Mouse (Mus musculus): Measurements from ENCODE around the gene Arhgap42. TPM values are rescaled to one million over a fixed set of nuclear protein-coding genes. Genes with fewer than 3 reads are reported as not detected.

Arhgap42 gene
- not detected for polyA plus RNA-seq (2017; shearing (Covaris generic))

DNA sequence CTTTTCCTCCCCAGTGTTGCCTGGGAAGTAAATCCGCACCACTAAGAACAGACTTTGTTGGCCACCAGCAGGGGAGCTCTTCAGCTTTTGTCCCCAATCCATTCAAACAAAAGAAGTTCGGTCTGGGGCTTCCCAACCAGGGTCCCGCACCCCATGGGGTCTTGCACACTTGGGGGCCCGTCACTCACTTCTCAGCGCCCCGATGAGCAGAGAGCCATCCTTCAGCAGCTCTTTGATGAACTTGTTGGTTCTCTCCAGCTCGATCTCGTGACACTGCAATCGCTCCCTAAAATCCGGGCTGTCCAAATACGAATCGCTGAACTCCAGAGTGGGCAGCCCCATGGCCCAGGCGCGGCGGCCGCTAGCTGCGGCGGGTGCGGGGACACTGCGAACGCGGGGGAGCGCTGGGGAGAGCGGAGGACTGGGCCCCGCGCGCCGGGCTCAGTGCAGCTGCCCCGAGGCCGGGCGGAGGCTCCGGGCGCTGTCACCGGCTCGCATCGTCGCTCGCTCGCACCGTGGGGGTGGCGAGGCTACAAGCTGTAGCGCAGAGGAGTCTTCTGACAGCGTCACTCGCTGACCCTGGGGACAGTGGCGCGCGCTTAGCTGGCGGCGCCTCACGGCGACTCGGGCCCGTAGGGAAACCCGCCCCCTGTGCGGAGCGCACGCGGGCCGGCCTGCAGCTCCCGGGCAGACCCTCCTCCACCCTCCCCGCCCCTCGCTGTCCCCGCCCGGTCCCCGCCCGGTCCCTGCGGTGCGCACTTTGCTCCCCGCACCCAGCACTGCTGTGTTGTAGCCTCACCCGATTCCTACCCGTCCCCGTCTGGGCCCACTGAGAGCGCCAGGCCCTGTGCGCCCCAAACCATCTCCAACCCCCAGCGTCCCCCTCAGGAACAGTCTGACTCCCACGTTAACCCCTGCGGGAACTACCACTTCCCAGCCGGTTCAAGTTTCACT, at the start of gene Arhgap42:
Arhgap42 (minus strand) TSS at position 664 of the 954 bp plus-strand sequence.

DNA sequence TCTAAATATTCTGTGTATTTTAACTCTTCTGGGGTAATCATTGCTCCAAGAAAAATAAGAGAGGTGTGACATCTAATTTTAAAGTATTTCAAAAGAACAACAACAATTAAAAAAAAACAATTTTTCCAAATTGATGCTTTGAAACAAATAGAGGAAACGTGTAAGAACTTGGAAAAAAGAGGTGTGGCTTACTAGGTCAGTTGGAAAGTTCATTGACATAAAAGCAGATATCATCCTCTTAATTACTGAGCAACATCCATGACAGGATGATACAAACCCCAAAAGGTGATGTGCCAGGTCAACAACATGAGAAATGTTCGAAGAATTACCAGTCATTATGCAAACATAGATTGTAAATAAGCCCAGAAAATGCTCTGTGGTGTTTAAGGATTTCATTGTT, 267.4 kb downstream of the Arhgap42 start, which contains the start of gene Gm16485:
Gm16485 (plus strand) TSS at position 301 of the 400 bp plus-strand sequence.

Data from naive thymus-derived CD4-positive, alpha-beta T cell, adult 5 months (primary cell).